Mouse (Mus musculus): ENCODE results near the gene Atg101. TPM values are rescaled to one million over a fixed set of nuclear protein-coding genes. Genes with fewer than 3 reads are reported as not detected.

Gene Atg101
- polyA plus RNA-seq, 1 experiment: 110 TPM

DNA sequence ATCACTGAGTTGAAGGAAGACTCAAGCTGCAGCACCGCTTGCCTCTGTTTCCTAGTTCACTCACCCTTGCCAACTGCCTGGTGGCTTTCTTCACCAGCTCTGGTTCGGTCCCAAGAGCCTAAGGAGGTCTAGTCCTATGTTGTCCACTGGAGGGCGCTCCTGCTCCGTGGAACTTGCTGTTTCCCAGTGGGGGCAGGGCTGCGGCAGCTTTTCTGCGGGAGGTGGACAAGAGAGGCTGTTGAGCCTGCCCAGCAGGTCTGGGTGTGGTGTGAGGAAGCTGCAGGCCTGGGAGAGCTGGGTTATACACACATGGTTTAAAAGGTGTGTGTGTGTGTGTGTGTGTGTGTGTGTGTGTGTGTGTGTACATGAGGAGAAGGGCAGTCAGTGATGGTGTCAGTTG lies 43.2 kb downstream of the Atg101 start:
- Histone ChIP-seq H3ac (ENCODE audit: control insufficient read depth, insufficient read length) (no peak overlapping the region), H3K4me2 (ENCODE audit: low read depth) (no peak overlapping the region), H3K79me2 (ENCODE audit: control insufficient read depth, insufficient read depth) (no peaks in the 10 kb centered on the region), H3K36me3 (ENCODE audit: control insufficient read depth, insufficient read depth) (no peaks in the 10 kb centered on the region), H3K4me3 (no peak overlapping the region), H3K27me3 (ENCODE audit: control insufficient read depth, insufficient read depth, insufficient read length) (no peaks in the 10 kb centered on the region)
- TF ChIP-seq REST (IDR thresholded peaks at IDR 0.05; ENCODE audit: insufficient read depth, insufficient read length): no peak
- TF ChIP-seq TCF3 (IDR thresholded peaks at IDR 0.05; ENCODE audit: insufficient read length, low read depth): no peak
- TF ChIP-seq MYOG (IDR thresholded peaks at IDR 0.05; ENCODE audit: control insufficient read depth in 1 of 3, insufficient read depth in 1 of 3, insufficient read length in 2 of 3, low read depth in 2 of 3): no peak
- no peak for TF ChIP-seq E2F4 (IDR thresholded peaks at IDR 0.05; ENCODE audit: insufficient read depth)
- no peak for TF ChIP-seq CEBPB (IDR thresholded peaks at IDR 0.05; ENCODE audit: insufficient read depth, poor library complexity, severe bottlenecking)
- no peak for TF ChIP-seq USF1 (IDR thresholded peaks at IDR 0.05; ENCODE audit: low read depth)
- TF ChIP-seq MAX (IDR thresholded peaks at IDR 0.05; ENCODE audit: low read depth): no peak
- TF ChIP-seq POLR2AphosphoS2 (IDR thresholded peaks at IDR 0.05; ENCODE audit: insufficient read length, low read depth): no peak
- TF ChIP-seq POLR2A (IDR thresholded peaks at IDR 0.05; ENCODE audit: insufficient read length, low read depth): no peak
- TF ChIP-seq SRF (IDR thresholded peaks at IDR 0.05; ENCODE audit: control insufficient read depth, insufficient read length, low read depth): no peak
- no peak for TF ChIP-seq TCF12 (IDR thresholded peaks at IDR 0.05; ENCODE audit: insufficient read depth, poor library complexity, severe bottlenecking)
- TF ChIP-seq MYOD1 (IDR thresholded peaks at IDR 0.05; ENCODE audit: control insufficient read depth in 1 of 3, insufficient read length in 2 of 3, low read depth in 2 of 3): no peak

DNA sequence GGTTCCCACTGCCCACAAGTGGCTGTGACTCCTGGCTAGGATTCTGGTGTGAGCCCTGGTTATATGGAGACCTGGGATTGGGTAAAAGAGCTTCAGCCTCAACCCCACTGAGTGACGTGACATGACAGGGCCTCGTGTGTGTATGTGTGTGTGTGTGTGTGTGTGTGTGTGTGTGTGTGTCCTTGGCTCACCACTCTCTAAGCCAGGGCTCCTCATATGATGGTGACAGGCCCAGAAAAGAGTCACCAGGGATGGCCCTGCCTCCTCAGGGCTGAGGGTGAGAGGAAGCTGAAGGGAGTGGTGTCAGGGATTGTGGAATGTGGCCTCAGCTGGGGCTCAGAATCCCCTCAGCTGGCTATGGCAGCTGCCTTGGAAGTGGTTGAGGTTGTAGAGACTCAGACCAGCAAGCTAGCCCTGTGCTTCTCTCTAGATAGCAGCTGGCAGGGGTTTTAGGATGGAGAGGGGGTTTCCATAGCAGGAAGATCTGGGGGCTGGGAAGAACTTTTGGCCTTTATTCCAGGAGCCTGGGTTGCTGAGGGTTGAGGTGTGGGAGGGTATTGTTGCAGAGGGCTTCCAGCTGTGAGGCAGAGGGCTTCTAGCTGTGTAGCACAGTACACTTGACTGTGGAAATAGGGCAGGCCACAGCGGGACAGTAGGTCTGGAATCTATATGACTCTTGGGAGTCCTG lies 44.9 kb downstream of the Atg101 start:
- Histone ChIP-seq H3K4me3 (no peak overlapping the region), H3ac (ENCODE audit: control insufficient read depth, insufficient read length) (no peak overlapping the region), H3K27me3 (ENCODE audit: control insufficient read depth, insufficient read depth, insufficient read length) (no peaks in the 10 kb centered on the region), H3K79me2 (ENCODE audit: control insufficient read depth, insufficient read depth) (no peaks in the 10 kb centered on the region), H3K4me2 (ENCODE audit: low read depth) (peak overlapping the region; percentile 29), H3K36me3 (ENCODE audit: control insufficient read depth, insufficient read depth) (no peaks in the 10 kb centered on the region)
- TF ChIP-seq CEBPB (IDR thresholded peaks at IDR 0.05; ENCODE audit: insufficient read depth, poor library complexity, severe bottlenecking): no peak
- TF ChIP-seq REST (IDR thresholded peaks at IDR 0.05; ENCODE audit: insufficient read depth, insufficient read length): no peak
- TF ChIP-seq TCF12 (IDR thresholded peaks at IDR 0.05; ENCODE audit: insufficient read depth, poor library complexity, severe bottlenecking): peak; percentile 49
- TF ChIP-seq USF1 (IDR thresholded peaks at IDR 0.05; ENCODE audit: low read depth): no peak
- TF ChIP-seq MAX (IDR thresholded peaks at IDR 0.05; ENCODE audit: low read depth): no peak
- TF ChIP-seq SRF (IDR thresholded peaks at IDR 0.05; ENCODE audit: control insufficient read depth, insufficient read length, low read depth): no peak
- TF ChIP-seq MYOD1 (IDR thresholded peaks at IDR 0.05; ENCODE audit: control insufficient read depth in 1 of 3, insufficient read length in 2 of 3, low read depth in 2 of 3): peak in 2 of 3 experiments; percentile 91
- TF ChIP-seq MYOG (IDR thresholded peaks at IDR 0.05; ENCODE audit: control insufficient read depth in 1 of 3, insufficient read depth in 1 of 3, insufficient read length in 2 of 3, low read depth in 2 of 3): peak; percentile 66 to 97 (median 86)
- TF ChIP-seq E2F4 (IDR thresholded peaks at IDR 0.05; ENCODE audit: insufficient read depth): no peak
- peak; percentile 89 for TF ChIP-seq TCF3 (IDR thresholded peaks at IDR 0.05; ENCODE audit: insufficient read length, low read depth)

DNA sequence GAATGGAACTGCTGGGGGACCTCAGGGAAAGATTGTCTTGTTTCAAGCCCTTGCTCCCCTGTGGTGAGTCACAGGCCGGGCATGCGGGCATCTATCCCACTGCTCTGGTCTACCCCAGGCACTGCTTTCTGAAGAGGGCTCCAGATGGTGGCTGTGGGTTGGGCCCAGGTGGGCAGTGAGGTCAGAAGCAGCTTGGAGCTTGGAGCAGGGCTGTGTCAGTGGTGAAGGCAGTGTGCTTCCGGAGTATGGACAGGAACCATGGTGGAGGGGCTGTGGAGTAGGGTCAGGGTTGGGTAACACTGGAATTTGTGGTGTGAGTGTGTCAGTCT lies 45.5 kb downstream of the Atg101 start:
- no peak overlapping the region for H3K4me3 ChIP-seq
- H3K27me3 ChIP-seq (ENCODE audit: control insufficient read depth, insufficient read depth, insufficient read length): no peaks in the 10 kb centered on the region
- TF ChIP-seq MYOG (IDR thresholded peaks at IDR 0.05; ENCODE audit: control insufficient read depth in 1 of 3, insufficient read depth in 1 of 3, insufficient read length in 2 of 3, low read depth in 2 of 3) (peak in 1 of 3 experiments; percentile 67), MYOD1 (IDR thresholded peaks at IDR 0.05; ENCODE audit: control insufficient read depth in 1 of 3, insufficient read length in 2 of 3, low read depth in 2 of 3) (peak in 2 of 3 experiments; percentile 7 to 54), CEBPB (IDR thresholded peaks at IDR 0.05; ENCODE audit: insufficient read depth, poor library complexity, severe bottlenecking) (no peak)
- H3K79me2 ChIP-seq (ENCODE audit: control insufficient read depth, insufficient read depth): no peaks in the 10 kb centered on the region
- H3K36me3 ChIP-seq (ENCODE audit: control insufficient read depth, insufficient read depth): no peaks in the 10 kb centered on the region
- no peak overlapping the region for H3ac ChIP-seq (ENCODE audit: control insufficient read depth, insufficient read length)
- peak overlapping the region; percentile 29 for H3K4me2 ChIP-seq (ENCODE audit: low read depth)

GRCm38 (mm10) chr15:101331090-101331489 lies 47.0 kb downstream of the Atg101 start:
- H3K36me3 ChIP-seq (ENCODE audit: control insufficient read depth, insufficient read depth): no peaks in the 10 kb centered on the region
- H3ac ChIP-seq (ENCODE audit: control insufficient read depth, insufficient read length): no peak overlapping the region
- H3K27me3 ChIP-seq (ENCODE audit: control insufficient read depth, insufficient read depth, insufficient read length): no peaks in the 10 kb centered on the region
- TF ChIP-seq TCF12 (IDR thresholded peaks at IDR 0.05; ENCODE audit: insufficient read depth, poor library complexity, severe bottlenecking) (no peak), POLR2AphosphoS2 (IDR thresholded peaks at IDR 0.05; ENCODE audit: insufficient read length, low read depth) (no peak), TCF3 (IDR thresholded peaks at IDR 0.05; ENCODE audit: insufficient read length, low read depth) (no peak), POLR2A (IDR thresholded peaks at IDR 0.05; ENCODE audit: insufficient read length, low read depth) (no peak), SRF (IDR thresholded peaks at IDR 0.05; ENCODE audit: control insufficient read depth, insufficient read length, low read depth) (no peak), MAX (IDR thresholded peaks at IDR 0.05; ENCODE audit: low read depth) (no peak), CEBPB (IDR thresholded peaks at IDR 0.05; ENCODE audit: insufficient read depth, poor library complexity, severe bottlenecking) (no peak), MYOD1 (IDR thresholded peaks at IDR 0.05; ENCODE audit: control insufficient read depth in 1 of 3, insufficient read length in 2 of 3, low read depth in 2 of 3) (no peak), E2F4 (IDR thresholded peaks at IDR 0.05; ENCODE audit: insufficient read depth) (no peak)
- no peak overlapping the region for H3K4me2 ChIP-seq (ENCODE audit: low read depth)
- H3K79me2 ChIP-seq (ENCODE audit: control insufficient read depth, insufficient read depth): no peaks in the 10 kb centered on the region
- no peak overlapping the region for H3K4me3 ChIP-seq

DNA sequence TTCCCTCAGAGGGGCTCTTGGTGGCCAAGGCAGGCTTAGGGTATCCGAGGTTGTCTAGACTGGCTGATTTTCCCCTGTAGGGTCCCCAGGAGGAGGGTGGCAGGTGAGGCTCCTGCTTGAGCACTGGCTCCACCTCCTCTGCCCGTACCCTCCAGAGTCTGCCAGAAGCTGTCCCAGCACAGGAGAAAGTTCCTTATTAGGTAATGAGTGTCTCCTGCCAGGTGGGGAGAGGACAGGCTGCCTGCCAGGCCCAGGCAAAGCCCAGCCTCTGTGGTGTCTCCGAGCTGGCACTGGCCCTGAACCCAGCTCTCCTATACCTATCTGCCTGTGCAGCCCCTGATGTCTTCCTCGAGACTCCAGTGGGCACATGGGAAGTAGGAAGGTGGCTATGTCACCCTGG lies 48.3 kb downstream of the Atg101 start:
- H3K27me3 ChIP-seq (ENCODE audit: control insufficient read depth, insufficient read depth, insufficient read length): no peaks in the 10 kb centered on the region
- H3K4me2 ChIP-seq (ENCODE audit: low read depth): no peak overlapping the region
- no peak overlapping the region for H3ac ChIP-seq (ENCODE audit: control insufficient read depth, insufficient read length)
- H3K36me3 ChIP-seq (ENCODE audit: control insufficient read depth, insufficient read depth): no peaks in the 10 kb centered on the region
- TF ChIP-seq POLR2AphosphoS2 (IDR thresholded peaks at IDR 0.05; ENCODE audit: insufficient read length, low read depth): no peak
- TF ChIP-seq MYOG (IDR thresholded peaks at IDR 0.05; ENCODE audit: control insufficient read depth in 1 of 3, insufficient read depth in 1 of 3, insufficient read length in 2 of 3, low read depth in 2 of 3): no peak
- TF ChIP-seq MYOD1 (IDR thresholded peaks at IDR 0.05; ENCODE audit: control insufficient read depth in 1 of 3, insufficient read length in 2 of 3, low read depth in 2 of 3): no peak
- no peak for TF ChIP-seq POLR2A (IDR thresholded peaks at IDR 0.05; ENCODE audit: insufficient read length, low read depth)
- H3K79me2 ChIP-seq (ENCODE audit: control insufficient read depth, insufficient read depth): no peaks in the 10 kb centered on the region
- H3K4me3 ChIP-seq: no peak overlapping the region
